Mouse (Mus musculus): ENCODE data around the gene Snx12.

DNA sequence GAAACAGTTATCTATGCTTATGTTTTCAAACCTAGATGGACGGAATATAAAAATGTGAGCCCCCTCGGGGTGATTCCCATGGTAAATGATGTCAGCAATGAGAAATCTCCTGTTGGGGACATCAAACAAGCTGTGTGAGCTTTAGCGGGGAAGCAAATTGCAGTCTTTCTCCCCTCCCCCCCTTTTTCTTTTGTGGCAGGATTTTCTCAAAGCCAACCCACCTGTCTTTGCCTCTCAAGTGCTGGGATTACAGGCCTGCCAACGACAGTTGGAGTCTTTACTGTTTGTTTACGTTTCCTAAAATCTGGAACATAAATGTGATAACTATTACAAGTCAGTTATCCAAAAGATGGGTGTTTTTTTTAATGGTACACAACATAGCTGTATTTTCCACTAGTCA, 66.0 kb downstream of the Snx12 start:
- TF ChIP-seq POLR2AphosphoS2 (IDR thresholded peaks at IDR 0.05; ENCODE audit: insufficient read length, low read depth) (no peak), POLR2A (IDR thresholded peaks at IDR 0.05; ENCODE audit: insufficient read length, low read depth) (no peak), USF1 (IDR thresholded peaks at IDR 0.05; ENCODE audit: low read depth) (no peak), REST (IDR thresholded peaks at IDR 0.05; ENCODE audit: insufficient read depth, insufficient read length) (no peak), MAX (IDR thresholded peaks at IDR 0.05; ENCODE audit: low read depth) (no peak), E2F4 (IDR thresholded peaks at IDR 0.05; ENCODE audit: insufficient read depth) (no peak), CEBPB (IDR thresholded peaks at IDR 0.05; ENCODE audit: insufficient read depth, poor library complexity, severe bottlenecking) (no peak), MYOG (IDR thresholded peaks at IDR 0.05; ENCODE audit: control insufficient read depth in 1 of 3, insufficient read depth in 1 of 3, insufficient read length in 2 of 3, low read depth in 2 of 3) (no peak)
